Mouse (Mus musculus): ENCODE results near the gene Rdh1. TPM values are rescaled to one million over a fixed set of nuclear protein-coding genes. Genes with fewer than 3 reads are reported as not detected.

Gene Rdh1
- total RNA-seq (2021), result under 1 TPM; 0.08 to 0.15 TPM
- long read RNA-seq, experiment 1, partial matches to known transcripts, result 0 of 1 reads
- long read RNA-seq, experiment 1, other reads (novel, unspliced or antisense), result 0 of 1 reads
- long read RNA-seq, experiment 2, result 0 reads

GRCm38 (mm10) chr10:127759181-127760110 is at the start of gene Rdh1, which contains the start of gene Rdh16f1:
TSS of gene Rdh1 (plus strand) at chr10:127759721.
TSS of gene Rdh16f1 (plus strand) at chr10:127759787.
- DNase-seq (ENCODE audit: low spot score in 2 of 2), result peak in 1 of 2 experiments; percentile 0

GRCm38 (mm10) chr10:127710331-127710730 is 49.2 kb upstream of the Rdh1 start:
- DNase-seq (ENCODE audit: low spot score in 2 of 2), result no peak

- no peak for DNase-seq (ENCODE audit: low spot score in 2 of 2)
Observed at GRCm38 (mm10) chr10:127712736-127713135, 46.8 kb upstream of the Rdh1 start.

- DNase-seq (ENCODE audit: low spot score in 2 of 2), result peak in 1 of 2 experiments; percentile 20
Observed at GRCm38 (mm10) chr10:127721671-127722418, 37.7 kb upstream of the Rdh1 start.

GRCm38 (mm10) chr10:127724178-127724577 is 35.3 kb upstream of the Rdh1 start, which contains the start of gene Tac2:
TSS of gene Tac2 (plus strand) at chr10:127724478.
- DNase-seq (ENCODE audit: low spot score in 2 of 2), result no peak

DNA sequence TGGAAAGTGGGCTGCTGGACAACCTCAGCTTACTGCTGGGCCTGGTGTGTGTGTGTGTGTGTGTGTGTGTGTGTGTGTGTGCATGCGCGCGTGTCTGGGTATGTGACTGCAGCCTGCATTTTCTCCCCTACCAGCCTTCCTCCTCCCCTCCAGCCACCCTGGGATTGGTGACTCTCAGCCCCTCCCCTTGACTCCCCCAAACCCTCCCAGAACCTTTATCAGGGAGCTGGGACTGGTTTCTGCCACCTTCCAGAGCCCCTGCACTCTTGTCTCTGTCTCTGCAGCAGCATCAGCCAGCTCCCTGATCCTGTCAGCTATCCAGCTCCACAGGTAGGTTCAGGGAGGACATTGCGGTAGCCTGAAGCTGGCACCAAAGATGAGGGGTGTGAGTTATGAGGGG is 34.4 kb upstream of the Rdh1 start:
- DNase-seq (ENCODE audit: low spot score in 2 of 2), result no peak

DNA sequence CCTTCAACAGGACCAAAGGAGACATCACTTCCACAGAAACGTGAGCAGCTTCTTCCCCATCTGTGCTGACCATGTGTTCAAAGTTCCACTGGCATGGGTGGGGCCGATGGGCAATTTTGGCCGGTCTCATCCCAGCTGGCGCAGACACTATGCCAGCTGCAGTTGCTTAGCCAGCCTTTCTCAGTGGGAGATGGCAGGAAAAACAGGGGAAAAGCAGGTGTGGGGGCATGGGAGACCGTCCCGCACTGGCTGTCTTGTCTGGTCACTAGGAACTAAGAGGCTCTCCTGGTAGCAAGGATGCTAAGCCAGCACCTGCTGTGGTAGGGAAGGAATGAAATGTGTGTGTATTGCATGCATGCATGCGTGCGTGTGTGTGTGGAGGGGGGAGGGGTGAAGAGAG is 31.1 kb upstream of the Rdh1 start:
- DNase-seq (ENCODE audit: low spot score in 2 of 2), result no peak

DNA sequence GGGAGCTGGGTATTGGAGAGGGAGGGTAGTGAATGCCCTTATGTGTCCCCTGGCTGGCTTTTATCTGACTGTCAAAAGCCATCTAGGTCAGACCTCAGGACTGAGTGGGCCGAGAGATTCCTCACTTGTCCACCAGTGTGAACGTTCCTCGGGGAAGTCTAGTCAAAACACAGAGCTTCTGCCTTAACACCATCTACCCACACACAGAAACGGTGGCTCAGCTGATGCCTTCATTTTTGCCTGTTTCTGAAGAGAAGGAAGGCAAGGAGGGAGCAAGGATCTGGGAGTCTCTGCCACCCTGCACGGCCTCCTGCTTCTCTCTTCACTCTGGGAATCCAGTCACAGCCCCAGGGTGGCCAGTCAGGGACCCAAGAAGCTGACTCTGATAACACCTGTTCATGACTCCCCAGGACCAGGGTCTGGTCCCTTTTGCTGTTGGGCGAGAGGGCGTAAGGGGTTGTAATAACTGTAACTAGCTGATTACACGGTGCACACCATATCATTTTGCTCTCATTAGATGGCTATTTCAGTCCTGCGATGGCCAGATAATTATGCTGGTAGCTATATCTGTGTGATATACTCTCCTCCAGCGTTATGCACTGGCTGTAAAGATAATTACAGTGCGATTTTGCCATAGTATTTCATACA is 29.1 kb upstream of the Rdh1 start:
- no peak for DNase-seq (ENCODE audit: low spot score in 2 of 2)

GRCm38 (mm10) chr10:127730933-127731310 is 28.6 kb upstream of the Rdh1 start:
- DNase-seq (ENCODE audit: low spot score in 2 of 2), result no peak

GRCm38 (mm10) chr10:127731397-127731796 is 28.1 kb upstream of the Rdh1 start:
- DNase-seq (ENCODE audit: low spot score in 2 of 2), result no peak

DNA sequence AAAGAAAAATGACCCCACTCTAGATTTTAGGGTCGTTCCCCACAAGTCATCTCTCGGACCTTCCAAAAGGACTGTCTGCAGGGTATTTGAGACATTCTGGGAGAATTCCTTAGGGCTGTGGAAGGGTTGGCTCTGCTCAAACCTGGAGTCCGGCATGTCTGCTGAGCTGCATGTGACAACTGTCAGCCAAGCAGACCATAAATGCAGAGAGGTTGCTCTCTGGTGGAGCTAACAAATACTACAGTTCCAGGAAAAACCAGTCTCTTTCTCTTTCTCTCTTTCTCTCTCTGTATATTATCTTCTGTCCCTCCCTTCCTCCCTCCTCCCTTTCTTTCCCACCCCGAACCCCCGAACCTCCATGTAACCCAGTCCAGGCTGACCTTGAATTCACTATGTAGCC is 25.1 kb upstream of the Rdh1 start:
- no peak for DNase-seq (ENCODE audit: low spot score in 2 of 2)

- no peak for DNase-seq (ENCODE audit: low spot score in 2 of 2)
Observed at GRCm38 (mm10) chr10:127736266-127736665, 23.3 kb upstream of the Rdh1 start.

- DNase-seq (ENCODE audit: low spot score in 2 of 2), result no peak
Observed at GRCm38 (mm10) chr10:127736916-127737315, 22.6 kb upstream of the Rdh1 start.

DNA sequence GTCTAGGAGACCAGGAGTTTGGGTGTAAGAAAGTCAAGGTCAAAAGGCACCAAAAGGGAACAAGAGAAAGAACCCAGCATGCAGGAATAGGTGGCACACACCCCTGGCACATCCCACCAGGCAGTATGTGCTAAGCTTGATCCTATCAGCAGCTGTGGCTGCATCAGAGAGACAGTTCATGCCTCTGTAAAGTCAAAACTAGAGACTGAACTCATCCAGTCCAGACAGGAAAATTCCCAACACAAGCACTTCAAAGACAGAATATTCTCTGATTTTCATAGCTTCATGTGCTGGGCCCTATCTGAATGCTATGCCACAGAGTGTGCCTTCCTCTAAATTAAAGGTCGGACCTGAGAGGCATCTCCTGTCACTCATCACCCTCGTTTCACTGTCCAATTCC is 22.0 kb upstream of the Rdh1 start:
- DNase-seq (ENCODE audit: low spot score in 2 of 2), result no peak

GRCm38 (mm10) chr10:127738151-127738882 is 21.2 kb upstream of the Rdh1 start:
- DNase-seq (ENCODE audit: low spot score in 2 of 2), result no peak

DNA sequence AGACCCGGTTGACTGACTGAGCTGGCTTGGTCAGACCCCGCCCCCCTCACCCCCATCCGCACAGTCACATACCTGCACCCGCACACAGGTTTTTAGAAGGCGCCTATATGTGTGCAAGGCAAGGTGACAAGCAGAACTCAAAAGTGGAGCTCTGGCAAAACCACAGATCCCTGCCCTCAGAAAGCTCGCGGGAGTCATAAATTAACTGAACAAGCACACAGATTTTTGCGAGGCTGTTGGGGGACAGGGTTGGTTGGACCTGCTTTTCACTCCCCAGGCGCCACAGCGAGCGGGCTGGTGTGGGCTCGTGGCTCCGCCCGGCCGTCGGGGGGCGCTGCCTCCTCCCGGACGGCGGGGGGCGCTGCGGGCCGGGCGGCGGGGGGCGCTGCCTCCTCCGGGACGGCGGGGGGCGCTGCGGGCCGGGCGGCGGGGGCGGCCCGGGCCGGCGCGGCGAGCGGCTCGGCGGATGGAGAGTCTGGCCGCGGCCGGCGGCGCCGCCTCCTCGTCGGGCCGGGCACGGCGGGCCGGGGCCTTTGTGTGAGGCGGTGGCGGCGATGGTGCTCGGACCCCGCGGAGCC is 20.3 kb upstream of the Rdh1 start, which contains the start of gene Zbtb39:
Gene Zbtb39, plus strand, starts transcription at position 456 of the 578 bp plus-strand sequence.
- peak; percentile 80 to 82 for DNase-seq (ENCODE audit: low spot score in 2 of 2)

GRCm38 (mm10) chr10:127739661-127740161 is 19.8 kb upstream of the Rdh1 start:
- peak; percentile 31 to 38 for DNase-seq (ENCODE audit: low spot score in 2 of 2)

GRCm38 (mm10) chr10:127744661-127745060 is 14.9 kb upstream of the Rdh1 start:
- peak in 1 of 2 experiments; percentile 49 for DNase-seq (ENCODE audit: low spot score in 2 of 2)

DNA sequence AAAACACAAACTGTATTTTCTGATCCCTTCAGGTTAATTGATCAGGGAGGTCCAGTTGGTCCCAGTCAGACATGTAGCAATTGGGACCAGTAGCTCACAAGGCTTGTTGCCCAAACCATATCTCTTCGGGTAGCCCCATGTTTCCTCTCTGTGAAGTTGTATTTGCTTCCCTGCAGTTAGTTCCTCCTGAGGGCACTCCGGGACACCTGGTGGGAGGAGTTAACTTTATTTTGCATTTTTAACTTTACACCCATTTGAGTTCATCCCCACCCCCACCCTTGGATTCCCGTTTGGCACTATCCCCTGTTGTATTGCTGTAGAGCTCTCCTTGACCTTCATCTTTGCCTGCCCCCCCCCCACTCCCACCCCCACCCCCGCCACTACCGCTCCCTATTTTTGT is 13.6 kb upstream of the Rdh1 start:
- no peak for DNase-seq (ENCODE audit: low spot score in 2 of 2)

- DNase-seq (ENCODE audit: low spot score in 2 of 2), result no peak
Observed at GRCm38 (mm10) chr10:127747254-127747653, 12.3 kb upstream of the Rdh1 start.
